Mouse (Mus musculus) mouse embryonic stem cell (cell line): Measurements from ENCODE around the gene Shld2.
"Not testable (repeated sequence)": the region's sequence is repeated elsewhere in the genome, so short reads cannot be mapped to it uniquely, and the experiment has no call there.

Source experiments
- in situ Hi-C, 2 experiments: fragments of 300-500 bp; cut with MboI; formaldehyde crosslinking; loops; 1 replicate in 1 of 2; 3 replicates in 1 of 2; pipeline ENCODE4 v1.14.3; 2019 to 2020; ENCODE audit warnings: low sequenced_read_pairs in 2 of 2, low pct_unique_long_range_greater_than_20kb in 1 of 2, mixed read lengths in 1 of 2; ENCODE audit not compliant: unreplicated experiment in 1 of 2

Shld2 gene

GRCm38 (mm10) chr14:34331886-34332285 is 21.6 kb upstream of the Shld2 start:
- in situ Hi-C loops = loop anchor here in 1 of 2 experiments (25.0 kb wide), 1 partner anchor 405 kb away; no protein-coding TSS in a partner anchor

- in situ Hi-C loops = loop anchor here in 1 of 2 experiments (25.0 kb wide), 1 partner anchor 407 kb away; no protein-coding TSS in a partner anchor
Measured at GRCm38 (mm10) chr14:34330657-34331158, 20.4 kb upstream of the Shld2 start.

GRCm38 (mm10) chr14:34327618-34328017 is 17.3 kb upstream of the Shld2 start:
- in situ Hi-C loops = loop anchor here in 1 of 2 experiments (25.0 kb wide), 1 partner anchor 410 kb away; no protein-coding TSS in a partner anchor

- in situ Hi-C loops = loop anchor here in 1 of 2 experiments (25.0 kb wide), 1 partner anchor 411 kb away; no protein-coding TSS in a partner anchor
Measured at GRCm38 (mm10) chr14:34326606-34327005, 16.3 kb upstream of the Shld2 start.

- in situ Hi-C loops = no loop called here
Measured at GRCm38 (mm10) chr14:34323576-34324085, 13.3 kb upstream of the Shld2 start.

- in situ Hi-C loops = no loop called here
Measured at GRCm38 (mm10) chr14:34318113-34318512, 7.8 kb upstream of the Shld2 start.

GRCm38 (mm10) chr14:34317431-34317830 is 7.1 kb upstream of the Shld2 start:
- in situ Hi-C loops = no loop called here

GRCm38 (mm10) chr14:34316346-34316745 is 6.1 kb upstream of the Shld2 start:
- in situ Hi-C loops = no loop called here

GRCm38 (mm10) chr14:34314796-34315195 is 4.5 kb upstream of the Shld2 start:
- in situ Hi-C loops = no loop called here

- in situ Hi-C loops = not testable (repeated sequence)
Measured at GRCm38 (mm10) chr14:34314383-34314782, 4.1 kb upstream of the Shld2 start.

GRCm38 (mm10) chr14:34313612-34314011 is 3.3 kb upstream of the Shld2 start:
- in situ Hi-C loops = no loop called here

- in situ Hi-C loops = no loop called here
Measured at GRCm38 (mm10) chr14:34312339-34313048, 2.2 kb upstream of the Shld2 start.

GRCm38 (mm10) chr14:34311691-34312090 is 1.4 kb upstream of the Shld2 start:
- in situ Hi-C loops = no loop called here

GRCm38 (mm10) chr14:34311021-34311631 is 833 bp upstream of the Shld2 start:
- in situ Hi-C loops = no loop called here

- in situ Hi-C loops = no loop called here
Measured at GRCm38 (mm10) chr14:34309907-34310233, 423 bp downstream of the Shld2 start.

GRCm38 (mm10) chr14:34309266-34309665 is 1.0 kb downstream of the Shld2 start:
- in situ Hi-C loops = no loop called here

GRCm38 (mm10) chr14:34303265-34303680 is 7.0 kb downstream of the Shld2 start:
- in situ Hi-C loops = no loop called here

GRCm38 (mm10) chr14:34302681-34303242 is 7.5 kb downstream of the Shld2 start:
- in situ Hi-C loops = no loop called here
